Mouse (Mus musculus) cerebellum, postnatal 10 days (tissue): ENCODE data around the gene Bcl2l12.
"Not testable (repeated sequence)": the region's sequence is repeated elsewhere in the genome, so short reads cannot be mapped to it uniquely, and the experiment has no call there.

Source experiments
- DNase-seq, 2 experiments: peaks; one replicate each; pipeline ENCODE4 v3.0.0; 2021; ENCODE audit warnings: mixed read lengths in 2 of 2

Bcl2l12 gene

GRCm38 (mm10) chr7:44998501-44998955 is at the start of gene Bcl2l12:
Gene Bcl2l12 (minus strand): TSS chr7:44998712.
- DNase-seq, result peak; percentile 75 to 77

- no peak for DNase-seq
Observed at GRCm38 (mm10) chr7:45047491-45047890, 49.0 kb upstream of the Bcl2l12 start.

- no peak for DNase-seq
Observed at GRCm38 (mm10) chr7:45046853-45047350, 48.4 kb upstream of the Bcl2l12 start.

- peak; percentile 32 to 37 for DNase-seq
Observed at GRCm38 (mm10) chr7:45045741-45046140, 47.2 kb upstream of the Bcl2l12 start.

- no peak for DNase-seq
Observed at GRCm38 (mm10) chr7:45043307-45043706, 44.8 kb upstream of the Bcl2l12 start.

- no peak for DNase-seq
Observed at GRCm38 (mm10) chr7:45040851-45041250, 42.3 kb upstream of the Bcl2l12 start.

GRCm38 (mm10) chr7:45038411-45038810 is 39.9 kb upstream of the Bcl2l12 start:
- no peak for DNase-seq

- peak; percentile 78 to 82 for DNase-seq
Observed at GRCm38 (mm10) chr7:45037720-45038361, 39.3 kb upstream of the Bcl2l12 start.

- DNase-seq, result no peak
Observed at GRCm38 (mm10) chr7:45036702-45037101, 38.2 kb upstream of the Bcl2l12 start.

- no peak for DNase-seq
Observed at GRCm38 (mm10) chr7:45035631-45036030, 37.1 kb upstream of the Bcl2l12 start.

GRCm38 (mm10) chr7:45033722-45034359 is 35.3 kb upstream of the Bcl2l12 start:
- DNase-seq, result no peak

GRCm38 (mm10) chr7:45030857-45031256 is 32.3 kb upstream of the Bcl2l12 start:
- DNase-seq, result no peak

GRCm38 (mm10) chr7:45029995-45030394 is 31.5 kb upstream of the Bcl2l12 start:
- DNase-seq, result no peak

GRCm38 (mm10) chr7:45028351-45028750 is 29.8 kb upstream of the Bcl2l12 start:
- no peak for DNase-seq

GRCm38 (mm10) chr7:45027761-45028160 is 29.2 kb upstream of the Bcl2l12 start:
- DNase-seq, result no peak

GRCm38 (mm10) chr7:45026256-45026655 is 27.7 kb upstream of the Bcl2l12 start:
- DNase-seq, result no peak

GRCm38 (mm10) chr7:45025601-45026220 is 27.2 kb upstream of the Bcl2l12 start:
- DNase-seq, result no peak

GRCm38 (mm10) chr7:45024281-45025248 is 26.1 kb upstream of the Bcl2l12 start:
- DNase-seq, result no peak

GRCm38 (mm10) chr7:45023711-45024110 is 25.2 kb upstream of the Bcl2l12 start:
- not testable (repeated sequence) for DNase-seq

- no peak for DNase-seq
Observed at GRCm38 (mm10) chr7:45020225-45020624, 21.7 kb upstream of the Bcl2l12 start.

- no peak for DNase-seq
Observed at GRCm38 (mm10) chr7:45019031-45019571, 20.6 kb upstream of the Bcl2l12 start.
